Mouse (Mus musculus): Measurements from ENCODE around the gene Lins1.

DNA sequence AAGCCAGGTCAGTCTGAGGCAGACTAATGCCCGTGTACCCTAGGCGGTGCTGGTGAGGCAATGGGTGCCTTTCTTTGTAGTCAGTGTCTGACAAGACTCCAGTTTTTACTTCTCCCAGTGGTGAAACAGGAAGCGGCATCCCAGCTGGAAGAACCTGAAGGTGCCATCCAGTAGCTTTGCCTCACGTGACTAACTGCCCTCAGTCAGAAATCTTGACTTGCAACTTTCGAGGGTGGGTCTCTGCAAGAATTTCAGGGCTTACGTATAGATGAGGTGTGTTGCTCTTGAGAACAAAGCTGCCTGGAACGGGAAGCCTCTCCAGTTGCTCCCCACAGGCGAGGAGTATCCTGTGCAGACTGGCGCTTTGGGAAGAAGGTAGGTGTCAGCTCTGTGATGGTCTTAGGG, 53.7 kb downstream of the Lins1 start, which contains the start of gene Cers3:
- no peak for TF ChIP-seq GATA1 (IDR thresholded peaks at IDR 0.05; ENCODE audit: borderline replicate concordance, low read length)
- no peak for TF ChIP-seq FLI1 (IDR thresholded peaks at IDR 0.05; ENCODE audit: low read length)
